9 mouse cellular contexts compared by ENCODE assay signal in the genomic region with DNA sequence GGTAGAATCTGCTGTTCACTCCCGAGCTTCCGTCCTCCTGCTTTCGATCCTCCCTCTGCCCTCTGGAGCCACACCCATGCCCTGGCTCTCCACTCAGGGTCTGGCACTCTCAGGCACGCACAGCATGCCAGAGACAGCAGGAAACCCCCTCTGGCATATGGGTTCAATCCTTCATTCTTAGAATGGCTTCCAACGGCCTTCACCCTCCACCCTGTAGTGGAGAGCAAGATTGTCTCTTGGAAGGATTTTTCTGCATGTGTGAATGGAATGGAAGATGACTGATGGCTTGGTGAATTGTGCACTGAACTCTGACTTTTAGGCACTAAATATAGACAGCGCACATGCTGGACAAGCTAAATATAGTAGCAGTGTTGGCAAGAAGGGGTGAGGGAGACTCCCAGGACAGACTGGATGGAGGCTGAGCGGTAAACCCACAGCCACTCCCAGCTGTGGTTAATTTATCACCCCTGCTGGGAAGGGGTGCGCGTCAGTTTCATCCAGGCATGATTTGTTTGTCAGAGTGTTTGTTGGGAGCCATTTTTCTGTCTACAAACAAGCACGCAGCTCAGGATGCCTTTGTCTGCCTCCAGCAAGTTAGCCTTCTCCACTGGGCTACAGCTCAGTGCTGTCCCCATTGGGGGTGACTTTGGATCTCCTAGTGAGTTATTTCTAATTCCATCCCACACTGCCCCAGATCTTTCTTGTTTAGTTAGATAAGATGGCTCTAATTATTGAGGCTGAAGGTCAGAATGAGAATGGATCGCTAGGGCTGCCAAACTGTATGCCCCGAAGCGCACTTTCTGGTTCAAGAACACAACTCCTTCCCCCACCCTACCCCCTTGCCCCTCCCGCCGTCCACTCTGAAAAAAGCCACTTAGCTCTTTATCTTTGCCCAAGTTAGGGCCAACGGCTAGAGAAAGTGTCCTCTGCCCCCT. TPM values are rescaled to one million over a fixed set of nuclear protein-coding genes. Genes with fewer than 3 reads are reported as not detected.
DNase-seq lines count a peak whose midpoint lies in the region; ATAC-seq and TF ChIP-seq lines count a peak whose summit lies in the region.
"Had no signal": no experiment of that assay in that cellular context is flagged by ENCODE, and none has a peak within 500 bp of the region (broad histone marks: within the 10 kb centered on the region; RNA-seq: fewer than 3 reads in every experiment).

No protein-coding gene starts in this region.

- DNase-seq in MN1 (ENCODE audit: low spot score) = peak; percentile 56
- DNase-seq in cerebellum, adult 11-12 months = peak; percentile 46
- peak; percentile 77 for DNase-seq in heart, embryonic 10.5 days (ENCODE audit: low spot score)
- DNase-seq in kidney, adult 9 months = peak; percentile 88
- DNase-seq in midbrain, postnatal 0 days (ENCODE audit: low spot score) = peak; percentile 26
- no peak for DNase-seq in thymus, adult 2 months
- DNase-seq in left cerebral cortex, postnatal 36 days (ENCODE audit: low spot score in 2 of 2) = no peak
- no peak for DNase-seq in layer of hippocampus, adult 11-12 months (ENCODE audit: low spot score)

- no peaks in the 10 kb centered on the region for H3K9me3 ChIP-seq in heart, embryonic 10.5 days
- H3K9me3 ChIP-seq in midbrain, postnatal 0 days (ENCODE audit: low read length) = no peaks in the 10 kb centered on the region
- H3K9me3 ChIP-seq: limb, embryonic 12.5 days had no signal

- 0 out of 2 replicates have a peak overlapping the region, but pooled peaks have one; percentile 18 for H3K4me3 ChIP-seq in heart, embryonic 10.5 days
- no peak overlapping the region for H3K4me3 ChIP-seq in midbrain, postnatal 0 days (ENCODE audit: low read depth, low read length)
- no peak overlapping the region for H3K4me3 ChIP-seq in thymus, adult 2 months (ENCODE audit: control insufficient read depth, insufficient read depth, low read length)
- H3K4me3 ChIP-seq: limb, embryonic 12.5 days had no signal

- H3K9ac ChIP-seq in midbrain, postnatal 0 days (replicated peaks; ENCODE audit: low read length, poor library complexity, severe bottlenecking) = no peak overlapping the region
- H3K9ac ChIP-seq: limb, embryonic 12.5 days had no signal

- H3K27ac ChIP-seq in heart, embryonic 10.5 days = peak overlapping the region; percentile 88
- no peak overlapping the region for H3K27ac ChIP-seq in midbrain, postnatal 0 days (ENCODE audit: low read depth, low read length)
- H3K27ac ChIP-seq in thymus, adult 2 months (ENCODE audit: control insufficient read depth, insufficient read depth, low read length) = no peak overlapping the region
- H3K27ac ChIP-seq: limb, embryonic 12.5 days had no signal

- peaks cover 45% of the 10 kb centered on the region for H3K4me1 ChIP-seq in heart, embryonic 10.5 days
- peaks cover 4% of the 10 kb centered on the region; the same call in 1 of the 2 replicates for H3K4me1 ChIP-seq in midbrain, postnatal 0 days (ENCODE audit: insufficient read depth, low read length)
- no peaks in the 10 kb centered on the region for H3K4me1 ChIP-seq in thymus, adult 2 months (replicated peaks; ENCODE audit: control insufficient read depth, insufficient read depth, low read length)

- intact Hi-C loops in left cerebral cortex, postnatal 36 days (cut with DNase I) = loop anchor here (5.0 kb wide), 5 partner anchors 109 to 304 kb away; no protein-coding TSS in a partner anchor

- 17% methylated on average over 16 of the region's 16 CpGs for WGBS in heart, embryonic 10.5 days
- 57% methylated on average over 16 of the region's 16 CpGs for WGBS in midbrain, postnatal 0 days
- 85% methylated on average over 16 of the region's 16 CpGs for WGBS in thymus, adult 2 months

- no peak for TF ChIP-seq POLR2A in thymus, adult 2 months (IDR thresholded peaks at IDR 0.05; ENCODE audit: control insufficient read depth, extremely low read depth, insufficient read depth, low read length, poor library complexity)

- no peaks in the 10 kb centered on the region for H3K36me3 ChIP-seq in heart, embryonic 10.5 days
- no peaks in the 10 kb centered on the region for H3K36me3 ChIP-seq in midbrain, postnatal 0 days (ENCODE audit: insufficient read depth, low read length)
- no peaks in the 10 kb centered on the region for H3K36me3 ChIP-seq in thymus, adult 2 months (ENCODE audit: control insufficient read depth, insufficient read depth, low read length)
- H3K36me3 ChIP-seq: limb, embryonic 12.5 days had no signal

- no peak overlapping the region for H3K4me2 ChIP-seq in midbrain, postnatal 0 days (ENCODE audit: low read depth, low read length, poor library complexity, severe bottlenecking)
- H3K4me2 ChIP-seq: limb, embryonic 12.5 days had no signal

- no peak for ATAC-seq in midbrain, postnatal 0 days (ENCODE audit: low FRiP score)

- no peaks in the 10 kb centered on the region for H3K27me3 ChIP-seq in heart, embryonic 10.5 days (ENCODE audit: insufficient read depth, poor library complexity, severe bottlenecking)
- no peaks in the 10 kb centered on the region for H3K27me3 ChIP-seq in midbrain, postnatal 0 days (ENCODE audit: insufficient read depth, low read length)
- no peaks in the 10 kb centered on the region for H3K27me3 ChIP-seq in thymus, adult 2 months (ENCODE audit: control insufficient read depth, insufficient read depth, low read length)

- TF ChIP-seq CTCF in midbrain, postnatal 0 days (IDR thresholded peaks at IDR 0.05) = no peak
- TF ChIP-seq CTCF in thymus, adult 2 months (IDR thresholded peaks at IDR 0.05; ENCODE audit: borderline replicate concordance, control insufficient read depth, extremely low read depth, insufficient read depth, low read length, poor library complexity) = no peak

RNA-seq across cellular contexts. Expression of gene Xcl1, which starts 38.8 kb away (rescaled TPM):
- polyA plus RNA-seq in heart, embryonic 10.5 days (2016; fragmentation: Nextera tagmentation; extraction: Ambion mirVana) = not detected in 2 replicates
- not detected in 2 replicates for total RNA-seq in midbrain, postnatal 0 days (2014; rRNA removed)
- polyA plus RNA-seq in midbrain, postnatal 0 days (2015; fragmentation: Nextera tagmentation; extraction: Ambion mirVana) = not detected in 2 replicates
- polyA plus RNA-seq in thymus, adult 2 months (2012; rRNA removed) = 1.9 and 2.8 TPM in 2 replicates
- total RNA-seq in left cerebral cortex, postnatal 36 days (2021) = not detected
- polyA plus RNA-seq: limb, embryonic 12.5 days had no signal

Comparison
In these comparisons a context has a peak if more than half of its experiments do, and no peak if none do; other contexts are left out.
1. DNase-seq: peak in MN1 (single experiment), cerebellum, adult 11-12 months (single experiment), heart, embryonic 10.5 days (single experiment), kidney, adult 9 months (single experiment) and midbrain, postnatal 0 days (single experiment); none in thymus, adult 2 months (single experiment), left cerebral cortex, postnatal 36 days (0 of 2) and layer of hippocampus, adult 11-12 months (single experiment).